12 mouse cellular contexts compared by ENCODE assay signal in the genomic region with DNA sequence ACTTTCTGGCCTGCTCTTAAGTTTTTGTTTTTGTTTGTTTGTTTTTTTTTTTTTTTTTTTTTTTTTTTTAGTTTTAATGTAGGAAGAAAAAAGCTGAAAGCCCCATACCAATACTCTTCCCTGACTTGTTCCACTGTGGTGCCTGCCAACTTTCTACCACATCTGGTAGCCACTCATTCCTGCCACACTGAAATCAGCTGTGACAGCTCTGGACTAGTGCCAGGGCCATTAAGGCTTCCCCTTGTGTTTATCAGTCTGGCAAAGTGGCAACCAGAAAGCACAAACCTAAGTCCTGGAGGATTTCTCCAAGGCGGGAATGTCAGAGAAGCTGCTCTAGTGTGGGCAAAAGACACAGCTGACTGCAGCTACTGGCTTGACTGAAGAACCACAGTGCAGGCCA. TPM values are rescaled to one million over a fixed set of nuclear protein-coding genes. Genes with fewer than 3 reads are reported as not detected.
A peak's percentile ranks its signal among the peaks of the same experiment; 100 is the strongest.
DNase-seq lines count a peak whose midpoint lies in the region; ATAC-seq and TF ChIP-seq lines count a peak whose summit lies in the region.
"Had no signal": no experiment of that assay in that cellular context is flagged by ENCODE, and none has a peak within 500 bp of the region (broad histone marks: within the 10 kb centered on the region; RNA-seq: fewer than 3 reads in every experiment).

No protein-coding gene starts in this region.

- no peak overlapping the region for H3K27ac ChIP-seq in layer of hippocampus, adult 2 months
- peak overlapping the region; percentile 28; the same call in 1 of the 2 replicates for H3K27ac ChIP-seq in heart, embryonic 12.5 days (ENCODE audit: poor library complexity, severe bottlenecking)
- H3K27ac ChIP-seq: gastrocnemius, adult 2 months had no signal

- no peak overlapping the region for H3K9ac ChIP-seq in heart, embryonic 12.5 days

- H3K4me1 ChIP-seq in heart, embryonic 12.5 days (replicated peaks), result peaks cover 17% of the 10 kb centered on the region

- TF ChIP-seq CTCF in layer of hippocampus, adult 2 months (conservative IDR thresholded peaks at IDR 0.05), result no peak

- H3K9me3 ChIP-seq in heart, embryonic 12.5 days (replicated peaks), result no peaks in the 10 kb centered on the region
- H3K9me3 ChIP-seq: megakaryocyte, embryonic 14.5 days had no signal

- WGBS in heart, embryonic 12.5 days, result 22% methylated on average over 1 of the region's 1 CpGs

- peak; percentile 25 to 26 for DNase-seq in cerebellum, postnatal 14 days
- no peak for DNase-seq in cerebellum, postnatal 25 days
- DNase-seq in layer of hippocampus, adult 11-12 months (ENCODE audit: low spot score), result peak; percentile 42
- no peak for DNase-seq in layer of hippocampus, adult 2 months (ENCODE audit: low spot score in 2 of 2)
- peak; percentile 63 for DNase-seq in 416B (ENCODE audit: low read depth)
- DNase-seq in B cell, adult 2 months, result no peak
- DNase-seq: gastrocnemius, adult 2 months; kidney, adult 8-10 months; right cerebral cortex, adult 18-20 months had no signal

- no peak overlapping the region for H3K4me2 ChIP-seq in heart, embryonic 12.5 days

- no peak for ATAC-seq in heart, embryonic 12.5 days (ENCODE audit: insufficient number of reproducible peaks, low FRiP score)
- ATAC-seq in megakaryocyte progenitor cell, adult 5-6 weeks (replicated peaks; ENCODE audit: poor library complexity), result no peak

- H3K4me3 ChIP-seq in layer of hippocampus, adult 2 months, result no peak overlapping the region
- H3K4me3 ChIP-seq in heart, embryonic 12.5 days, result no peak overlapping the region
- H3K4me3 ChIP-seq: gastrocnemius, adult 2 months; megakaryocyte, embryonic 14.5 days had no signal

- peaks cover 86% of the 10 kb centered on the region for H3K36me3 ChIP-seq in heart, embryonic 12.5 days

- no peaks in the 10 kb centered on the region for H3K27me3 ChIP-seq in heart, embryonic 12.5 days (replicated peaks)
- H3K27me3 ChIP-seq: megakaryocyte, embryonic 14.5 days had no signal

RNA-seq across cellular contexts. Expression of gene Acp6, which starts 55.9 kb away (rescaled TPM):
- 10 to 100 TPM; 35.9 to 37.7 TPM for total RNA-seq in layer of hippocampus, adult 2 months (2021)
- 60.5 and 61.7 TPM in 2 replicates for polyA plus RNA-seq in heart, embryonic 12.5 days (2016; fragmentation: Nextera tagmentation; extraction: Ambion mirVana)
- 33.7 and 39.8 TPM in 2 replicates for total RNA-seq in megakaryocyte progenitor cell, adult 5-6 weeks (2015)
- 23.9 and 31.8 TPM in 2 replicates for total RNA-seq in megakaryocyte progenitor cell, adult 5-6 weeks (2017)

Comparison
In these comparisons a context has a peak if more than half of its experiments do, and no peak if none do; other contexts are left out.
1. DNase-seq: peak in cerebellum, postnatal 14 days (2 of 2), layer of hippocampus, adult 11-12 months (single experiment) and 416B (single experiment); none in cerebellum, postnatal 25 days (0 of 2), layer of hippocampus, adult 2 months (0 of 2) and B cell, adult 2 months (0 of 2).